Mouse (Mus musculus) MEL (cell line): ENCODE results near the gene Kmt5c.

Source experiments
- CTCF ChIP-seq, 3 experiments: IDR thresholded peaks in 2 of 3; conservative IDR thresholded peaks in 1 of 3; 2 replicates each; pipeline ENCODE4 v1.5.1; 2011 to 2012; ENCODE audit warnings: low read length in 3 of 3, low read depth in 2 of 3, mild to moderate bottlenecking in 2 of 3, improper control_type of control experiment in 1 of 3, inconsistent platforms in 1 of 3, mixed read lengths in 1 of 3, moderate library complexity in 1 of 3; ENCODE audit not compliant: control insufficient read depth in 1 of 3, insufficient read depth in 1 of 3, poor library complexity in 1 of 3, severe bottlenecking in 1 of 3
- EP300 ChIP-seq, 2 experiments: IDR thresholded peaks; 2 replicates each; pipeline ENCODE4 v1.6.1; 2011; ENCODE audit warnings: improper control_type of control experiment in 2 of 2, low read length in 2 of 2, low read depth in 1 of 2, mild to moderate bottlenecking in 1 of 2
- MYC ChIP-seq: IDR thresholded peaks from 2 replicates; pipeline ENCODE4 v1.6.1; 2011; ENCODE audit warnings: low read depth, mild to moderate bottlenecking, low read length, improper control_type of control experiment, moderate library complexity
- USF2 ChIP-seq, 2 experiments: IDR thresholded peaks; 2 replicates each; pipeline ENCODE4 v1.6.1; 2011 to 2012; ENCODE audit warnings: improper control_type of control experiment in 2 of 2, low read length in 2 of 2, borderline replicate concordance in 1 of 2, inconsistent platforms in 1 of 2, low read depth in 1 of 2, mild to moderate bottlenecking in 1 of 2; ENCODE audit not compliant: insufficient read depth in 1 of 2
- ZMIZ1 ChIP-seq: IDR thresholded peaks from 2 replicates; pipeline ENCODE4 v1.6.1; 2012; ENCODE audit warnings: low read depth, mild to moderate bottlenecking, inconsistent platforms, low read length, improper control_type of control experiment, moderate library complexity
- ZNF384 ChIP-seq: IDR thresholded peaks from 2 replicates; pipeline ENCODE4 v1.6.1; 2012; ENCODE audit warnings: low read depth, mild to moderate bottlenecking, inconsistent platforms, low read length, improper control_type of control experiment

DNA sequence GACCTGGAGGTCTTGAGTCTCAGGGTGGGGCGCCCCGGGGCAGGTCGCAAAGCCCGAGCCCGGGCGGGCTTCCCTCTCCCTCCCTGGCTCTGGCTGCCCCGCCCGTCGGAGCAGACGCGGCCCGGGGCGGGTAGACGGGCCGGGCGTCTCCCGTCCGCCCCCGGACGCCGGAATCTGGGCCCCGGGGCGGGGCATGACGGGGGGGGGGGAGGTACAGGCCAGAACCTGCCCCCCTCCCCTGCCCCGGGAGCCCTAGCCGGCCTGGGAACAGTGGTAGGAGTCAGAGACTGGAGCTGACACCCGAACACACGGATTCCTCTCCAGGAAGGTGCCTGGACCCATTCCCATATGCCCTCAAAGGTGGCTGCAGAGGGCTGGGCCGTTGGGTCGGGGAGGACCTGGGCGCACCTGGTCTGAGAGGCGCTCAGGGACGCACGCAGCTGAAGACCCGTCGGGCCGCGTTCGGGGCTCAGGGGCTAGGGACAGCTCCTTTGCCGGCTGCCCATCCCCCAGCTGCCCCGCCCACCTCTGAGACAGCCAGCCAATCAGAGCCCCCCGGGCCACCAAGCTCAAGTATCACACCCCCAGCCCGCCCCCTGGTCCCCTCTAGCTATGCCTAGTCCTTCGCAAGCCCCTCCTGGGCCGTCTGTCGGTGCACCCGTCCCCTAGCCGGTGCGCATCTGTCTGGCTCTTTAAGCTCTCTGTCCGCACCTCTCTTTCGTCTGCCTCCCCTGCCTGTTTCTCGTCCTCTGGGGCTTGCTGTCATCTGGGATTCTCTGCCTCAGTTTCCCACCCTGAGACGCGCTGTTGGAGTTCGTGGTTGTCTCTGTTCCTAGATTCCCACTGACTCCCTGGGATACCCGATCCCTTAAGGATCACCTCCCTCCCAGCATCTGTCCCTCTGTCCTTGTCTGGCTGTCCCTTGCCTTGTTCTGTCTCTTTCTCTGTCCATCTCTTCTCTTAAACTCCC is 37.2 kb downstream of the Kmt5c start:
- no peak for TF ChIP-seq CTCF (IDR thresholded peaks at IDR 0.05 in 2 of 3, conservative IDR thresholded peaks at IDR 0.05 in 1 of 3; ENCODE audit: control insufficient read depth in 1 of 3, insufficient read depth in 1 of 3, low read depth in 2 of 3, low read length in 3 of 3, poor library complexity in 1 of 3, severe bottlenecking in 1 of 3)
- TF ChIP-seq EP300 (IDR thresholded peaks at IDR 0.05; ENCODE audit: low read depth in 1 of 2, low read length in 2 of 2), result no peak
- TF ChIP-seq USF2 (IDR thresholded peaks at IDR 0.05; ENCODE audit: borderline replicate concordance in 1 of 2, insufficient read depth in 1 of 2, low read depth in 1 of 2, low read length in 2 of 2), result no peak
- TF ChIP-seq MYC, result no peak
- TF ChIP-seq ZMIZ1, result no peak
- no peak for TF ChIP-seq ZNF384
